Mouse (Mus musculus) embryonic fibroblast, embryonic 13.5 days (primary cell): ENCODE data around the gene Zfp507.

ENCODE experiments used
- CTCF ChIP-seq: IDR thresholded peaks from 2 replicates; pipeline ENCODE4 v1.5.1; 2011; ENCODE audit warnings: mild to moderate bottlenecking, control low read depth, low read length, moderate library complexity, borderline replicate concordance; ENCODE audit not compliant: insufficient read depth
- POLR2A ChIP-seq: IDR thresholded peaks from 2 replicates; pipeline ENCODE4 v1.6.1; 2011; ENCODE audit warnings: low read depth, mild to moderate bottlenecking, control low read depth, low read length, moderate library complexity

- TF ChIP-seq CTCF: no peak
- TF ChIP-seq POLR2A: no peak
Observed at GRCm38 (mm10) chr7:35822320-35822719, 19.5 kb upstream of the Zfp507 start.
